Mouse (Mus musculus) lung, postnatal 0 days (tissue): ENCODE measurements around the gene Foxe1. TPM values are rescaled to one million over a fixed set of nuclear protein-coding genes. Genes with fewer than 3 reads are reported as not detected.

ENCODE experiments used
- ATAC-seq: fragments of 200-750 bp; cut with Nextera tagmentation; 2 replicates; pipeline ENCODE4 v1.8.0; 2017; ENCODE audit warnings: moderate library complexity
- DNase-seq: peaks from one replicate; pipeline ENCODE4 v3.0.0-alpha.2; 2016; ENCODE audit warnings: low spot score
- H3K27ac ChIP-seq: fragments of 300-500 bp; sonication (generic); 2 replicates; pipeline ENCODE4 v1.5.1; 2014; ENCODE audit warnings: antibody characterized with exemption, mild to moderate bottlenecking, low read length, mixed read lengths
- H3K27me3 ChIP-seq: fragments of 300-500 bp; sonication (generic); replicated peaks from 2 replicates; pipeline ENCODE4 v1.6.1; 2014; ENCODE audit warnings: low read length, mixed read lengths; ENCODE audit not compliant: insufficient read depth
- H3K36me3 ChIP-seq: fragments of 300-500 bp; sonication (generic); 2 replicates; pipeline ENCODE4 v1.6.1; 2014; ENCODE audit warnings: low read length, mixed read lengths; ENCODE audit not compliant: insufficient read depth
- H3K4me1 ChIP-seq: fragments of 300-500 bp; sonication (generic); 2 replicates; pipeline ENCODE4 v1.6.1; 2014; ENCODE audit warnings: antibody characterized with exemption, low read depth, low read length, mixed read lengths; ENCODE audit not compliant: insufficient read depth
- H3K4me2 ChIP-seq: fragments of 300-500 bp; sonication (generic); replicated peaks from 2 replicates; pipeline ENCODE4 v1.6.1; 2014; ENCODE audit warnings: low read depth, mild to moderate bottlenecking, low read length, moderate library complexity, mixed read lengths
- H3K4me3 ChIP-seq: fragments of 300-500 bp; sonication (generic); 2 replicates; pipeline ENCODE4 v1.5.1; 2014; ENCODE audit warnings: low read depth, low read length
- H3K9ac ChIP-seq: fragments of 300-500 bp; sonication (generic); replicated peaks from 2 replicates; pipeline ENCODE4 v1.6.1; 2014; ENCODE audit warnings: low read depth, mild to moderate bottlenecking
- H3K9me3 ChIP-seq: fragments of 300-500 bp; sonication (generic); 2 replicates; pipeline ENCODE4 v1.6.1; 2016; ENCODE audit warnings: low read length, mixed read lengths
- CTCF ChIP-seq: IDR thresholded peaks from 2 replicates; pipeline ENCODE4 v1.5.1; 2016; ENCODE audit warnings: antibody characterized with exemption, mild to moderate bottlenecking
- EP300 ChIP-seq: IDR thresholded peaks from 2 replicates; pipeline ENCODE4 v1.6.1; 2016; ENCODE audit warnings: antibody characterized with exemption, mild to moderate bottlenecking, control low read depth
- WGBS: fragments of 180-500 bp; shearing (Covaris S2); extraction: QIAGEN DNeasy Blood & Tissue Kit; methylation state at CpG from one replicate; pipeline ENCODE4 v1.1.7; 2014; 5-methylcytosine and 5-hydroxymethylcytosine counted together
- polyA plus RNA-seq: library from polyadenylated mRNA; unstranded; fragments of >200 nt; fragmentation: Nextera tagmentation; extraction: Ambion mirVana; gene quantifications from 2 replicates; pipeline ENCODE4 v1.2.1, GENCODE M21; 2015

Gene Foxe1
- polyA plus RNA-seq, 1 experiment from 2014 or later: not detected

DNA sequence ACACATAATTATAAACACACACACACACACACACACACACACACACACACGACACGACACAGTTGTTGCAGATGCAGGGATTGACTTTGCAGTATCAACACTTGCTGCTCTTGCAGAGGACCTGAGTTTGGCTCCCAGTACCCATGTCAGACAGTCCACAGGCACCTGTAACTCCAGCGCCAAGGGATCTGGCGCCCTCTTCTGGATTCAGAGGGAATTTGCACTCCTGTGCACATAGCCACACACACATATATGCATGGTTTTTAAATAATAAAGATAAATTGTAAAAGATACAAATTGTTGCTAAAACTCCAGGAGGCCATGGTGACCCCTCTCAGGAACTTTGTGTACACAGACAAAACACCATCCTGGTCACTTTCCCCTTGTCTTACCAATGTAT, 25.7 kb downstream of the Foxe1 start:
- TF ChIP-seq EP300 (no peak), CTCF (peak; percentile 47)
- ATAC-seq: no peak

DNA sequence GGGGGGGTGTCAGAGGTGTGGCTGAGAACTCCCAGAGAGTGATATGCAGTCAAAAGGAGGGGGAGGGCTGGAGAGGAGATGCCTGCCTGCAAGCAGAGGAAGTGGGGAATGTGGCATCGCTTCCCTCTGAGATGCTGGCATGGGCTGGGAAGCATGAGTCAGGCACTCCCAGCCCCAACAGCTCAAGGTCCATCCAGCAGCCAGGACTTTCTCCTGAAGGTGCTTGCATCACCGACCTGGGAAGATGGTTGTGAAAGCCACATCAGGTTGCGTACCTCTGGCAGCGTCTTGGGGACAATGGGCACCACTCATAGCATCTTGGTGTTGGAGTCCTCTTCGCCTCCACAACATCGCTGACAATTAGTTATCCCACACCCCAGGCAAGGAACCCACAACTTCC, 27.0 kb downstream of the Foxe1 start:
- no peak overlapping the region for H3K27ac ChIP-seq
- H3K4me1 ChIP-seq: no peaks in the 10 kb centered on the region
- H3K36me3 ChIP-seq: no peaks in the 10 kb centered on the region
- H3K4me3 ChIP-seq: no peak overlapping the region
- no peak overlapping the region for H3K4me2 ChIP-seq
- H3K27me3 ChIP-seq: no peaks in the 10 kb centered on the region
- ATAC-seq (peak; percentile 44), DNase-seq (peak; percentile 67)
- no peaks in the 10 kb centered on the region for H3K9me3 ChIP-seq
- H3K9ac ChIP-seq: no peak overlapping the region
- TF ChIP-seq EP300 (no peak), CTCF (no peak)
- 44% methylated on average over 6 of the region's 6 CpGs for WGBS

More for the DNA sequence above, 25.7 kb downstream of the Foxe1 start:
- H3K4me3 ChIP-seq: no peak overlapping the region
- no peaks in the 10 kb centered on the region for H3K27me3 ChIP-seq
- WGBS: 65% methylated on average over 4 of the region's 4 CpGs
- no peak overlapping the region for H3K9ac ChIP-seq
- no peaks in the 10 kb centered on the region for H3K36me3 ChIP-seq
- DNase-seq: no peak
- no peaks in the 10 kb centered on the region for H3K9me3 ChIP-seq
- H3K4me1 ChIP-seq: no peaks in the 10 kb centered on the region
- H3K4me2 ChIP-seq: no peak overlapping the region
- no peak overlapping the region for H3K27ac ChIP-seq

GRCm38 (mm10) chr4:46371030-46371429, 27.6 kb downstream of the Foxe1 start:
- peak overlapping the region; percentile 39; the same call in 1 of the 2 replicates for H3K4me2 ChIP-seq
- H3K4me1 ChIP-seq: no peaks in the 10 kb centered on the region
- TF ChIP-seq CTCF (no peak), EP300 (no peak)
- H3K4me3 ChIP-seq: no peak overlapping the region
- ATAC-seq: peak; percentile 87
- H3K9me3 ChIP-seq: no peaks in the 10 kb centered on the region
- H3K27me3 ChIP-seq: no peaks in the 10 kb centered on the region
- DNase-seq: peak; percentile 84
- H3K36me3 ChIP-seq: no peaks in the 10 kb centered on the region
- WGBS: 3% methylated on average over 19 of the region's 19 CpGs
- H3K27ac ChIP-seq: no peak overlapping the region
- H3K9ac ChIP-seq: no peak overlapping the region

DNA sequence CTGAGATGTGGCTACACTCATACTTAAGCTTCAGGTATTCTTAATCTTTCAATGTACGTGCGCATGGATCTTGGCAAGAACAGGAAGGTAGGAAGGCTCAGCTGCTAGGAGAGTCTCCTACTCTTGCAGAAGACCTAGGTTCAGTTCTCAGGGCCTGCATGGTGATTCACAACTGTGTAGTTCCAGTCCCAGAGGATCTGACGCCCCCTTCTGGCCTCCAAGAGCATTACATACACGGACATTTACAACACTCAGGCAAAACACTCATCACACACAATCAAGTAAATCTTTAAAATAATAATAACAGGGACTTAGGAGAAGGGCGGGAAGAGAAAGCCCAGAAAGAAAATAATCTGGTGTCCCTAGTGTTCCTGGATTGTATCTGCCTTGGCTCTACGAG, 31.0 kb downstream of the Foxe1 start:
- no peak overlapping the region for H3K9ac ChIP-seq
- H3K27ac ChIP-seq: no peak overlapping the region
- ATAC-seq (peak; percentile 34; the same call in 1 of the 2 replicates), DNase-seq (peak; percentile 40)
- TF ChIP-seq EP300 (no peak), CTCF (peak; percentile 70)
- 62% methylated on average over 6 of the region's 6 CpGs for WGBS
- no peaks in the 10 kb centered on the region for H3K9me3 ChIP-seq
- no peaks in the 10 kb centered on the region for H3K27me3 ChIP-seq
- H3K4me1 ChIP-seq: no peaks in the 10 kb centered on the region
- no peak overlapping the region for H3K4me3 ChIP-seq
- peak overlapping the region; percentile 51 for H3K4me2 ChIP-seq
- H3K36me3 ChIP-seq: no peaks in the 10 kb centered on the region

- H3K36me3 ChIP-seq: peaks cover 2% of the 10 kb centered on the region; the same call in 1 of the 2 replicates
- peak; percentile 81 for ATAC-seq
- H3K9ac ChIP-seq: no peak overlapping the region
- 19% methylated on average over 22 of the region's 22 CpGs for WGBS
- TF ChIP-seq EP300: no peak
- peak; percentile 95 for TF ChIP-seq CTCF
- peak overlapping the region; percentile 51 for H3K4me2 ChIP-seq
- no peak overlapping the region for H3K27ac ChIP-seq
- peak; percentile 88 for DNase-seq
- no peaks in the 10 kb centered on the region for H3K9me3 ChIP-seq
- no peaks in the 10 kb centered on the region for H3K4me1 ChIP-seq
- H3K27me3 ChIP-seq: no peaks in the 10 kb centered on the region
- H3K4me3 ChIP-seq: peak overlapping the region; percentile 18
Measured at GRCm38 (mm10) chr4:46374869-46375368, 31.5 kb downstream of the Foxe1 start.

- Histone ChIP-seq H3K4me2 (peak overlapping the region; percentile 69), H3K9ac (peak overlapping the region; percentile 51; the same call in 1 of the 2 replicates), H3K27me3 (no peaks in the 10 kb centered on the region), H3K27ac (peak overlapping the region; percentile 90; the same call in 1 of the 2 replicates), H3K4me3 (peak overlapping the region; percentile 64), H3K4me1 (no peaks in the 10 kb centered on the region), H3K36me3 (peaks cover 4% of the 10 kb centered on the region; the same call in 1 of the 2 replicates), H3K9me3 (no peaks in the 10 kb centered on the region)
- TF ChIP-seq EP300: no peak
- TF ChIP-seq CTCF: no peak
- ATAC-seq (no peak), DNase-seq (no peak)
- WGBS: 7% methylated on average over 5 of the region's 5 CpGs
Measured at GRCm38 (mm10) chr4:46388556-46388955, 45.1 kb downstream of the Foxe1 start.
